Mouse (Mus musculus): ENCODE results near the gene Ccnf.

Gene Ccnf

DNA sequence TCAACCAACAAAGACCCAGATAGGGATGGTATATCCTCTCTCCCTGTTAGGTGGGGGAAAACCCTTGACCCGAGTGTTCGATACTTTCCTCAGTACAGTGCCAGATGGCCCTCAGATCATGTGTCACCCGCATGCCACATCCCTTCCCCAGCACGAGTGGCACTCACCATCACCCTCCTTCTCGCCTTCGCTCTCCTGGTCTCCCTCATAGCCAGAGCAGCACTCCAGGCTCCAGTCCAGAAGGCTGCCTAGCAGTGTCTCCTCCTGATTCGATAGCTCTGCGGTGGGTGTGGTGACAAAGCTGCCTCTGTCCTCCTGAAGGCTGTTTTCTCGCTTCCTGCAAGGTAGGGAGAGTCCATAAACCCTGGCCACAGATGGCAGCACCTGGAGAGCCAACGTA lies 26.5 kb downstream of the Ccnf start:
- DNase-seq (ENCODE audit: low spot score in 2 of 2) = no peak

DNA sequence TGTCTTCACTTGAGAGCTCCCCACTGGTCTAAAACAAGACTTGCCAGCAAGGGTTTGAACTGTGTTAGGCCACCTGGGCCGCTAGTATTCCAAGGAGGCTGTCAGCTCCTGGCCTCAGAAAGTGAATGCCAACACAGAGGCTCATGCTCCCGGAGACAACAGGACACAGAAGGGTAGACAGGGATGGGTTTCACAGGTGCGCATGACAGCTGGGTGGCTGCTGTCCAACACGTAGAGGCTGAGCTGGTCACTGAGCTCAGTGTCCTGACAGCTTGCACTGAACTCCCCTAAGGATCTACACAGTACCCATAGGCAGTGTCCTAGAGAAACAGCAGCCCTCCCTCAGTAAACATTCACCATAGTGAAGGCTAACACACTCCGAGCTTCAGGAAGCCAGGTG lies 27.8 kb downstream of the Ccnf start:
- DNase-seq (ENCODE audit: low spot score in 2 of 2) = no peak

- DNase-seq (ENCODE audit: low spot score in 2 of 2) = no peak
Observed at GRCm38 (mm10) chr17:24222653-24223052, 28.6 kb downstream of the Ccnf start.

- peak; percentile 87 to 95 for DNase-seq (ENCODE audit: low spot score in 2 of 2)
Observed at GRCm38 (mm10) chr17:24220435-24221411, 30.6 kb downstream of the Ccnf start, which contains the start of gene Tedc2. Tedc2 (minus strand) TSS chr17:24220851.

GRCm38 (mm10) chr17:24216836-24217235 lies 34.4 kb downstream of the Ccnf start:
- DNase-seq (ENCODE audit: low spot score in 2 of 2) = no peak

- no peak for DNase-seq (ENCODE audit: low spot score in 2 of 2)
Observed at GRCm38 (mm10) chr17:24213186-24213585, 38.1 kb downstream of the Ccnf start.

- no peak for DNase-seq (ENCODE audit: low spot score in 2 of 2)
Observed at GRCm38 (mm10) chr17:24212441-24213018, 38.8 kb downstream of the Ccnf start.

DNA sequence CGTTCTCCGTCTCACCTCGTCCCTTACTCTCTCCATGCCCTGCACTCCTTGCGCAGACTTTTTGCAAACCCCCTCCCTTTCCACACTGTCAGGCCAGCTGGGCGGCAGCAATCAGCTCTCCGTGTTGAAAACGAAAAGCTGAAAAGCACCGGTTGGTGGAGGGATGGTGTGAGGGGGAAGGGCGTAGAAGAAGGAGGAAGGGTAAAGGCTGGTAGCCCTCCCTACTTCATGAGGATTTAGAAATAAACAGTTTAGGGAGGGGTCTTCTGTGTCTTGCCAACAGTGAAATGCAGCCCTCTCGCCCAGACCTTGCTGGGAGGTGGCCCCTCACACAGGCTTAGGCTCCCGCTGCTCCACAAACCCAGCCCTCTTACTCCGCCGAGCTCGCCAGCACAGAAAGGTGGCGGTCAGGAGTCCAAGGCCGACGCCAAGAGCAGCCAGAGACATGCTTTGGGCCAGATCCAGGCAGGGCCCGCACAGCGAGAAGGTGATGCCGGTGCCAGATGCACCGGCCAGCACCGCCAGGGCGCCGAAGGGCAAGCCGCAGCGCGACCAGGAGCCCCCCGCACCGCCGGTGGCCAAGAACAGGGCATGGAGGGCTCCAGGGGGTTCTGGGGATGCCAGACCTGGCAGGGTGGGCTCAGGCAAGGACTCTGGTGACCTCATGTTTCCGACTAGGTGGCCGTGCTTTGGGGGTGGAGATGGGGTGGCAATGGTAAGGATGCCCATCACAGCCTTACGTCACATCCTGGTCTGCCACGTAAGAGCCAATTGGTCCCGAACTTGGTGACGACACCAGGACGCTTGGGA lies 39.4 kb downstream of the Ccnf start:
- peak; percentile 84 to 95 for DNase-seq (ENCODE audit: low spot score in 2 of 2)

- DNase-seq (ENCODE audit: low spot score in 2 of 2) = no peak
Observed at GRCm38 (mm10) chr17:24210591-24210990, 40.7 kb downstream of the Ccnf start.

GRCm38 (mm10) chr17:24209916-24210240 lies 41.4 kb downstream of the Ccnf start:
- no peak for DNase-seq (ENCODE audit: low spot score in 2 of 2)

DNA sequence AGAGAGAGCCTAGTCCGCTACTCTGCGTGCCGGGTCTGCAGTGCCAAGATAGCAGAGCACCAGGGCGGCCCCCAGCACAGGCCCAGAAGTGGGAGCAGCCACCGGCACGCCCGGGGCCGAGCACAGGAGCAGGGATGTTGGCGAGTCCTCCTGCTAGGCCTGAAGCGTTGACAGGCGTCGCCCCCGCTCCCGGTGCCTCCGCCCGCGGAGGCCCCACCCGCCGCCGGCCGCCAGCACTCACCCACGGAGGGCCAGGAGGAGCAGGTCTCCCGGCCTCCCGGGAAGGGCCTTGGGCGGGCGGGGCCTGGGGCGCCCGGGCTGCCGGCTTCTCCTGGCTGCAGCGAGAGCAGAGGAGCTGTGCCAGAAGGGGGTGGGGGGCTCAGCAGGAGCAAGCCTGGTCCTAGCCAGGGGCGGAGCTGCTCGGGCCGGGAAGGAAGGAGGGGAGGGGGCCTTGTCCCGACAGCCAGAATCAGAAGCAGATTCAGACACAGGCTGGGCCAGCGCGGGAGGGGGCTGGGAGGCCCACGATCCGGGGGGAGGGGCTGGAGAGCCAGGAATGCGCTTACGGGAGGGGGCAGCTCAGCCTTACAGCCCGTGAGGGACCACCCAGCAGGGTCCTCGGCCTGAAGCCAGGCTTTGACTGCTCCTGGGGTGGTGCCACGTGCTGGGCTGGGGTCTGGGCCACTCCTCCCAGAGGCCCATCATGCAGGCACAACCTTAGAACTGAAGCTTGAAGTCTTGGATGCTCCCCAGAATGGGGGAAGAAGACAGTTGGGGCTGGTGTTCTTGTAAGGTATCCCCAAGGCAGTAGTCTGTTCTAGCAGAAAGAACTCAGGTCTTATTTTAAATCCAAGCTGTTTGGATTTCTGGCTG lies 42.0 kb downstream of the Ccnf start, which contains the start of gene Ntn3:
Gene Ntn3 (minus strand): TSS at position 489 of the 873 bp plus-strand sequence.
- peak in 1 of 2 experiments; percentile 55 for DNase-seq (ENCODE audit: low spot score in 2 of 2)

GRCm38 (mm10) chr17:24208641-24209042 lies 42.6 kb downstream of the Ccnf start:
- DNase-seq (ENCODE audit: low spot score in 2 of 2) = no peak

- no peak for DNase-seq (ENCODE audit: low spot score in 2 of 2)
Observed at GRCm38 (mm10) chr17:24207768-24208640, 43.3 kb downstream of the Ccnf start.

DNA sequence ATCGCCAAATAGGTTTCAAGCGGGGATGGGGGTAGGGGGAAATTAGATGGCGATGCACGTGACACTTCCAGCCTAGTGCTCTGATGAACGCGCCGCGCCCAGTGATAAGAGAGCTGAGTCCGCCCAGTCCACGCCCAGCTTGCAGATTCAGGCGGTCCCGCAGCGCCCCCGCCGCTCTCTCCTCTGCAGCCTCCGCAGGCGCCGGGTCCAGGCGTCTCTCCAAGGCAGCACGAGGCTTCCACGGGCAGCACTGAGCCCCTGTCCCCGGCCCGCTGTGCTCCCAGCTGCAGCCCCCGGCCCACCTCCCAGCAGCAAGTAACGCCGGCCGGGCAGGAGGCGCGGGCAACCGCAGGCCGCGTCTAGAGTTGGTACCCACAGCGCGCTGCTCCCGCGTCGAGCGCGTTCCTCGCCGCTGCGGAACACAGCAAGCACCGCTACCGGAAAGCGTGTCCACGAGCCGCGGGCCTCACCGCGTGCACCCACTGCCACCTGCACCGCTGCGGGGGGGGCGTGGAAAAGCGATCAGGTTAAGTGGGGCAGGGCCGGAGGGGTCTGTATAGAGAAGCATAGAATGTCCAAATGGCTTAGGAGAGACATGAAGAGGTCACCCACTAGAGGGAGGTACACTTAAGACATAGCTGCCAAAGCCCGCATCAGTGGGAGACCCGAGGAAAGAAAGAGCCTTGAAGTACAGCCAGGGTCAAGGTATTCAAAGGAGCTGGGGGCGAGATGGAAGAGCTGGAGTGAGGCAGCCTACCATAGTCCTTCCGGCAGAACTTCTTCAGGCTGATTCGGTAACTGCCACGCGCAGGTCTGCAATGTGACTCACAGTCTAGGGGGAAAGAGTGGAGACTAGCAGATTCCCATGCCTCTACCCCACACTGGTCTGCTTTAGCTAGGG lies 44.6 kb downstream of the Ccnf start:
- DNase-seq (ENCODE audit: low spot score in 2 of 2) = peak; percentile 80

GRCm38 (mm10) chr17:24205908-24206361 lies 45.3 kb downstream of the Ccnf start:
- peak in 1 of 2 experiments; percentile 50 for DNase-seq (ENCODE audit: low spot score in 2 of 2)

- DNase-seq (ENCODE audit: low spot score in 2 of 2) = peak; percentile 95 to 96
Observed at GRCm38 (mm10) chr17:24205284-24205888, 45.9 kb downstream of the Ccnf start, which contains the start of gene Tbc1d24. Tbc1d24 (minus strand) TSS chr17:24205562.

- DNase-seq (ENCODE audit: low spot score in 2 of 2) = no peak
Observed at GRCm38 (mm10) chr17:24204846-24205245, 46.4 kb downstream of the Ccnf start.

Data from frontal cortex, postnatal 36 days (tissue).